ENCODE assay signal across 26 mouse cellular contexts in the genomic region with DNA sequence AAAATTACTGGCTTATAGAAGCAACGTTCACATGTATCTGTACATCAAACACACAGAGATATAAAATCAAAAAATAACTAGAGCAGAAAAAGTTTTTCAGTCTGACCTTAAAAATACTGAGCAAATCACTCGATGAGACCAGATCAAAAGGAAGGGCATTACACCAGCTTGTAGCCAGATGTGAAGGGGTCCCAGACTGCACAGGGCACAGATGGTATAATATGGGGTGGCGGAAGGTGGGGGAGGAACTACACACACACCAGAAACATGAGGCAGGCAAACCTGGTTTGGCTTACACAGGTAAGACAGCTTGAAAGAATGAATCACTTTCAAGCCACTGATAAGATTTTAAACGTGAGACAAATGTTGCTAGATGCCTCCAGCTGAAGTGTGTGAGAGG. TPM values are rescaled to one million over a fixed set of nuclear protein-coding genes. Genes with fewer than 3 reads are reported as not detected.
DNase-seq lines count a peak whose midpoint lies in the region; ATAC-seq lines count a peak whose summit lies in the region.
"Had no signal": no experiment of that assay in that cellular context is flagged by ENCODE, and none has a peak within 500 bp of the region (broad histone marks: within the 10 kb centered on the region; RNA-seq: fewer than 3 reads in every experiment).

No protein-coding gene starts in this region.

- no peaks in the 10 kb centered on the region for H3K9me3 ChIP-seq in limb, embryonic 11.5 days (ENCODE audit: control insufficient read depth, low read length)
- H3K9me3 ChIP-seq in limb, embryonic 10.5 days (replicated peaks), result no peaks in the 10 kb centered on the region
- H3K9me3 ChIP-seq in embryonic facial prominence, embryonic 12.5 days, result no peaks in the 10 kb centered on the region
- H3K9me3 ChIP-seq: embryonic facial prominence, embryonic 13.5 days; embryonic facial prominence, embryonic 15.5 days; forebrain, embryonic 10.5 days; forebrain, embryonic 12.5 days had no signal

- DNase-seq in limb, embryonic 11.5 days (ENCODE audit: low spot score), result peak; percentile 52
- no peak for DNase-seq in limb, embryonic 10.5 days (ENCODE audit: low spot score)
- no peak for DNase-seq in gastrocnemius, adult 8-10 months (ENCODE audit: low spot score in 2 of 2)
- DNase-seq in kidney, adult 18-20 months, result no peak
- DNase-seq: adrenal gland, adult 8-10 months; adrenal gland, postnatal 14 days; adrenal gland, postnatal 36 days; B cell, adult 2 months; cerebellum, adult 11-12 months; cerebellum, adult 2 months; cerebellum, adult 9-10 months; cerebellum, postnatal 10 days; cerebellum, postnatal 25 days had no signal

- no peak overlapping the region for H3K4me3 ChIP-seq in limb, embryonic 11.5 days (ENCODE audit: low read depth, low read length)
- H3K4me3 ChIP-seq in limb, embryonic 10.5 days, result no peak overlapping the region
- no peak overlapping the region for H3K4me3 ChIP-seq in embryonic facial prominence, embryonic 12.5 days
- H3K4me3 ChIP-seq: embryonic facial prominence, embryonic 13.5 days; embryonic facial prominence, embryonic 15.5 days; erythroblast, embryonic 14.5 days; forebrain, embryonic 10.5 days; forebrain, embryonic 12.5 days had no signal

- H3K9ac ChIP-seq in limb, embryonic 11.5 days (ENCODE audit: low read length), result no peak overlapping the region
- no peak overlapping the region for H3K9ac ChIP-seq in embryonic facial prominence, embryonic 12.5 days
- H3K9ac ChIP-seq: embryonic facial prominence, embryonic 13.5 days; embryonic facial prominence, embryonic 15.5 days; forebrain, embryonic 12.5 days had no signal

- H3K27me3 ChIP-seq in limb, embryonic 11.5 days (ENCODE audit: control insufficient read depth, insufficient read depth, low read length), result no peaks in the 10 kb centered on the region
- no peaks in the 10 kb centered on the region; the same call in 1 of the 2 replicates for H3K27me3 ChIP-seq in limb, embryonic 10.5 days (ENCODE audit: low read depth, poor library complexity, severe bottlenecking)
- no peaks in the 10 kb centered on the region for H3K27me3 ChIP-seq in embryonic facial prominence, embryonic 12.5 days
- H3K27me3 ChIP-seq: CH12.LX; embryonic facial prominence, embryonic 15.5 days; forebrain, embryonic 12.5 days; Patski had no signal

- H3K36me3 ChIP-seq in limb, embryonic 11.5 days (ENCODE audit: control insufficient read depth, insufficient read depth, low read length), result no peaks in the 10 kb centered on the region
- H3K36me3 ChIP-seq in limb, embryonic 10.5 days, result no peaks in the 10 kb centered on the region
- no peaks in the 10 kb centered on the region for H3K36me3 ChIP-seq in embryonic facial prominence, embryonic 12.5 days
- H3K36me3 ChIP-seq: embryonic facial prominence, embryonic 13.5 days; embryonic facial prominence, embryonic 15.5 days; forebrain, embryonic 10.5 days; forebrain, embryonic 12.5 days; G1E had no signal

- no peak for ATAC-seq in limb, embryonic 11.5 days (ENCODE audit: insufficient number of reproducible peaks, low FRiP score, low TSS enrichment, low read depth)
- ATAC-seq in embryonic facial prominence, embryonic 12.5 days (ENCODE audit: insufficient number of reproducible peaks, insufficient read depth, low FRiP score, low TSS enrichment), result no peak
- ATAC-seq: activated CD4-positive, CD25-positive, alpha-beta regulatory T cell, adult 4 months; CD4-positive, CD25-positive, alpha-beta regulatory T cell, adult 4 months; forebrain, embryonic 14.5 days; forebrain, embryonic 16.5 days; Patski had no signal

- WGBS in limb, embryonic 11.5 days, result 33% methylated on average over 4 of the region's 4 CpGs
- WGBS in limb, embryonic 10.5 days, result 48% methylated on average over 4 of the region's 4 CpGs
- WGBS in embryonic facial prominence, embryonic 12.5 days, result 42% methylated on average over 4 of the region's 4 CpGs

- no peak overlapping the region for H3K4me2 ChIP-seq in limb, embryonic 11.5 days (ENCODE audit: low read depth, severe bottlenecking)
- H3K4me2 ChIP-seq in embryonic facial prominence, embryonic 12.5 days (replicated peaks), result no peak overlapping the region
- H3K4me2 ChIP-seq: embryonic facial prominence, embryonic 13.5 days; embryonic facial prominence, embryonic 15.5 days; forebrain, embryonic 12.5 days had no signal

- H3K27ac ChIP-seq in limb, embryonic 11.5 days (replicated peaks; ENCODE audit: low read depth, low read length), result no peak overlapping the region
- no peak overlapping the region for H3K27ac ChIP-seq in limb, embryonic 10.5 days
- H3K27ac ChIP-seq in embryonic facial prominence, embryonic 12.5 days, result 0 out of 2 replicates have a peak overlapping the region, but pooled peaks have one; percentile 11
- H3K27ac ChIP-seq: embryonic facial prominence, embryonic 13.5 days; embryonic facial prominence, embryonic 15.5 days; forebrain, embryonic 10.5 days; forebrain, embryonic 12.5 days had no signal

- H3K4me1 ChIP-seq in limb, embryonic 11.5 days (ENCODE audit: control insufficient read depth, insufficient read depth, low read length), result peaks cover 16% of the 10 kb centered on the region; the same call in 1 of the 2 replicates
- peaks cover 66% of the 10 kb centered on the region for H3K4me1 ChIP-seq in limb, embryonic 10.5 days
- peaks cover 29% of the 10 kb centered on the region for H3K4me1 ChIP-seq in embryonic facial prominence, embryonic 12.5 days

RNA-seq across cellular contexts. Expression of a gene that starts 45.4 kb away (rescaled TPM):
- polyA plus RNA-seq in limb, embryonic 11.5 days (2014; fragmentation: Nextera tagmentation; extraction: Ambion mirVana), result 17.6 and 22.7 TPM in 2 replicates
- polyA plus RNA-seq in limb, embryonic 10.5 days (2016; fragmentation: Nextera tagmentation; extraction: Ambion mirVana), result 11.1 and 14.6 TPM in 2 replicates
- 17.2 and 18.0 TPM in 2 replicates for polyA plus RNA-seq in embryonic facial prominence, embryonic 12.5 days (2016; fragmentation: Nextera tagmentation; extraction: Ambion mirVana)
- total RNA-seq in gastrocnemius, adult 8-10 months (2022), result 10 to 100 TPM; 30.8 to 37.5 (median 31.9) TPM
- total RNA-seq: G1E had no signal
- polyA plus RNA-seq: erythroblast, embryonic 14.5 days; G1E had no signal

RNA-seq across cellular contexts. Expression of a gene that starts 45.4 kb away (rescaled TPM):
- polyA plus RNA-seq in limb, embryonic 11.5 days (2014; fragmentation: Nextera tagmentation; extraction: Ambion mirVana), result 3.1 and 4.0 TPM in 2 replicates
- 2.4 and 3.2 TPM in 2 replicates for polyA plus RNA-seq in limb, embryonic 10.5 days (2016; fragmentation: Nextera tagmentation; extraction: Ambion mirVana)
- 7.4 and 7.5 TPM in 2 replicates for polyA plus RNA-seq in embryonic facial prominence, embryonic 12.5 days (2016; fragmentation: Nextera tagmentation; extraction: Ambion mirVana)
- total RNA-seq in gastrocnemius, adult 8-10 months (2022), result 1 to 10 TPM in 1 of 4 experiments, under 1 TPM in 3; 0.72 to 1.3 (median 0.81) TPM
- polyA plus RNA-seq: erythroblast, embryonic 14.5 days; G1E had no signal
